Mouse (Mus musculus): Measurements from ENCODE around the gene Midn. TPM values are rescaled to one million over a fixed set of nuclear protein-coding genes. Genes with fewer than 3 reads are reported as not detected.

Midn gene
- total and polyA plus RNA-seq, 2 experiments = 6.9 to 38.8 TPM

DNA sequence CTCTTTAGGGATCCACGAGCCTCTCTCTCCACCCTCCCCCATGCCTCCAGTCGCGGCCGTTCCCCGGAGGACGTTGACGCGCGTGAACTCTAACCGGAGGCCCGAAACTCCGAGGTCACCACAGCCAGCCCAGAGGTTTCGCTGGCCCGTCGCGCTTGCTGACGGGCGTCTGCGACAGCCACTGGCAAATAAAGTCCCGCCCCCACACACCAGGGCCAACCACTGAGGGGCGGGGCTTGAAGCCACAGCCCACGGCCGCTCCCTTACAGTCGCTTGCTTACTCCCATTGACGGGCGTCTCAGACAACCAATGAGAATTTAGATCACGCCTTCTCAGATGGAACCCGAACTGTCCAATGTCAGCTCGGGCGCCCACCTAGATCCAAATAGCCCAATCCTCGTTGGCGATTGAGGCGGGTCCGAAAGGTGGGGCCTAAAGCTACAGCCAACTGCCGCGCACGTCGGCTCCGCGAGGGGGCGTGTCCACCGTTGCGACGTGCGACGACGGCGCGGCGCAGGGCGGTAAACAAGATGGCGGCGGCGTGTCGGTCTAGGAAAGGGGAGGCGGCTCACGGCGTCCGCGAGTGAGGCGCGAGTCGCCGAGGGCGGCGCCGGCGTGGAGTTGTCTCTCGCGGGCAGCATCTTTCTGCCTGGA is 32.7 kb upstream of the Midn start, which contains the start of gene Stk11:
TSS of gene Stk11 (plus strand) at position 514 of the 654 bp plus-strand sequence.
- TF ChIP-seq CTCF (IDR thresholded peaks at IDR 0.05; ENCODE audit: low read depth, low read length) = no peak
- peak; percentile 86 for TF ChIP-seq POLR2A (IDR thresholded peaks at IDR 0.05; ENCODE audit: extremely low read depth, insufficient read depth, low read length)
- WGBS = under 1% methylated on average over 69 of the region's 70 CpGs
- Histone ChIP-seq H3K79me2 (ENCODE audit: control insufficient read depth, insufficient read depth, low read length) (peaks cover 41% of the 10 kb centered on the region), H3K27ac (replicated peaks; ENCODE audit: insufficient read depth, low read depth, low read length) (peak within 1 kb of the TSS; percentile 93), H3K36me3 (ENCODE audit: control insufficient read depth, insufficient read depth, low read length) (no peaks in the 10 kb centered on the region), H3K4me1 (ENCODE audit: control insufficient read depth, insufficient read depth, low read length) (peaks cover 21% of the 10 kb centered on the region), H3K9ac (ENCODE audit: low read depth, low read length) (peak within 1 kb of the TSS; percentile 95), H3K27me3 (ENCODE audit: control insufficient read depth, insufficient read depth, low read length) (no peaks in the 10 kb centered on the region), H3K4me3 (ENCODE audit: insufficient read depth, low read depth, low read length) (peak within 1 kb of the TSS; percentile 73)
- DNase-seq (ENCODE audit: extremely low read depth, low read depth, low spot score) = peak; percentile 99

DNA sequence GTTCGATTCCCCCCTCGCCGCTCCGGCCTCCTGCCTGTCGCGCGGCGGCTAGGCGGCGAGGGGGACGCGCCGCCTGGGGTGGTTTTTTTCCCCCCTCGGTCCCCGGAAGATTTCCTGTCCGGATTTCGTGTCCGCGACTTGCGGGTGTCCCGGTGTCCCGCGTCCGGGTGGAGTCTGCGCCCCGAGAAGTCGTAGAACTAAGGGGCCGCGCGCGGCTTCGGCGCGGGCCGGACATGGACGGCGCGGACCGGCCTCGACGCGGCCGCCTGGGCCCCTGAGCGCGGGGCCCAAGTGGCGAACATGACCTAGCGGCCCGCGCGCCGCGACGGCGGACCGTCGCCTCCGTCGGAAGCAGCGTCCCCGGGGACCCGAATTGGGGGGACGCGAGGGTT is 32.1 kb upstream of the Midn start:
- no peak for TF ChIP-seq CTCF (IDR thresholded peaks at IDR 0.05; ENCODE audit: low read depth, low read length)
- no peak for TF ChIP-seq POLR2A (IDR thresholded peaks at IDR 0.05; ENCODE audit: extremely low read depth, insufficient read depth, low read length)
- H3K79me2 ChIP-seq (ENCODE audit: control insufficient read depth, insufficient read depth, low read length) = peaks cover 45% of the 10 kb centered on the region
- no peak for DNase-seq (ENCODE audit: extremely low read depth, low read depth, low spot score)
- peak overlapping the region; percentile 95 for H3K9ac ChIP-seq (ENCODE audit: low read depth, low read length)
- under 1% methylated on average over 63 of the region's 63 CpGs for WGBS
- H3K4me1 ChIP-seq (ENCODE audit: control insufficient read depth, insufficient read depth, low read length) = peaks cover 21% of the 10 kb centered on the region
- H3K27ac ChIP-seq (replicated peaks; ENCODE audit: insufficient read depth, low read depth, low read length) = peak overlapping the region; percentile 92
- H3K27me3 ChIP-seq (ENCODE audit: control insufficient read depth, insufficient read depth, low read length) = no peaks in the 10 kb centered on the region
- H3K36me3 ChIP-seq (ENCODE audit: control insufficient read depth, insufficient read depth, low read length) = no peaks in the 10 kb centered on the region
- H3K4me3 ChIP-seq (ENCODE audit: insufficient read depth, low read depth, low read length) = peak overlapping the region; percentile 73

DNA sequence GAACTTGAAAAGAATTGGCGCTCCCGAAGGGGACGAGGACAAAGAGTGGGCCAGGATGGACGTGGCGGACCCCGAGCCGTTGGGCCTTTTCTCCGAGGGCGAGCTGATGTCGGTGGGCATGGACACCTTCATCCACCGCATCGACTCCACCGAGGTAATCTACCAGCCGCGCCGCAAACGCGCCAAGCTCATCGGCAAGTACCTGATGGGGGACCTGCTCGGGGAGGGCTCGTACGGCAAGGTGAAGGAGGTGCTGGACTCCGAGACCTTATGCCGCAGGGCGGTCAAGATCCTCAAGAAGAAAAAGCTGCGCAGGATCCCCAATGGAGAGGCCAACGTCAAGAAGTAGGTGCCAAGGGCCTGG is 31.5 kb upstream of the Midn start:
- Histone ChIP-seq H3K9ac (ENCODE audit: low read depth, low read length) (peak overlapping the region; percentile 95), H3K36me3 (ENCODE audit: control insufficient read depth, insufficient read depth, low read length) (no peaks in the 10 kb centered on the region), H3K4me3 (ENCODE audit: insufficient read depth, low read depth, low read length) (peak overlapping the region; percentile 73), H3K27ac (replicated peaks; ENCODE audit: insufficient read depth, low read depth, low read length) (peak overlapping the region; percentile 92), H3K79me2 (ENCODE audit: control insufficient read depth, insufficient read depth, low read length) (peaks cover 47% of the 10 kb centered on the region), H3K27me3 (ENCODE audit: control insufficient read depth, insufficient read depth, low read length) (no peaks in the 10 kb centered on the region), H3K4me1 (ENCODE audit: control insufficient read depth, insufficient read depth, low read length) (peaks cover 21% of the 10 kb centered on the region)
- TF ChIP-seq CTCF (IDR thresholded peaks at IDR 0.05; ENCODE audit: low read depth, low read length) (no peak), POLR2A (IDR thresholded peaks at IDR 0.05; ENCODE audit: extremely low read depth, insufficient read depth, low read length) (no peak)
- DNase-seq (ENCODE audit: extremely low read depth, low read depth, low spot score) = no peak
- WGBS = 0% methylated on average over 27 of the region's 27 CpGs

DNA sequence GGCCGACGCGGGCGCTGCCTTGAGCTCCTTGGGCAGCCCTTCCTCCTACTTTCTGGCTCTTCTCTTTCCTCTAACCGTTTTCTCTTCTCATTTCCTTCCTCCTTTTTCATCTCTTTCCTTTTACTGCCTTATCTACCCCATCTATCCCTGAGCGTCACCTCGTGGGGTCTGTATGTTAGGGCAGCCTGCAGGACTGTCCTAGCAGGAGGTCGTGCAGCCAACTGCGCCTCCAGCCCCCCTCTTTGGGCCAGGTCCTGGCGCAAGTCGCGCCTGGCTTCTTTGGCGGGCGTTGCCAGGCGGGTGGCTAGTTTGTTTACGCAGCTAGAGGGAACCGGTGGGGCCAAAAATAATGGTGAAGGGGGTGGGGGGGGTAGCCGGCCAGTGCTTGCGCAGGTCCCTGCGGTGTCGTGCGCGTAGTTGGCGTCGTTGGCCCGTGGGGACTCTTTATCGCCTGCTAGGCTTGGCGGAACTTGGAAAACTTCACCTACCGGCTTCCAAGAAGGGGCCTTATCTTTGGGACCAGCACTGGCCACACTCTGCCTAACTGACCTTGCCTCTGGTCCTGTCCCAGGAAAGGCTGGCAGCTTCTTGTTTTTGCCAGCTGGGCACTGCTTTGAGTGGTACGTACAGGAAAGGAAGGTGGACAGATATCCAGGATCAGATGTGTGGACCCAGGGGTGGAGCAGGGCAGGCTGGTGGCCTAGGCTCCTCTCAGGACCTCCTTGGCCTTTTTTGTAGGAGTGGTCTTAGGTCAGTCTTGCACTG is 31.0 kb upstream of the Midn start:
- peak overlapping the region; percentile 95 for H3K9ac ChIP-seq (ENCODE audit: low read depth, low read length)
- H3K27ac ChIP-seq (replicated peaks; ENCODE audit: insufficient read depth, low read depth, low read length) = peak overlapping the region; percentile 92
- peak; percentile 71 for DNase-seq (ENCODE audit: extremely low read depth, low read depth, low spot score)
- no peaks in the 10 kb centered on the region for H3K27me3 ChIP-seq (ENCODE audit: control insufficient read depth, insufficient read depth, low read length)
- no peak for TF ChIP-seq CTCF (IDR thresholded peaks at IDR 0.05; ENCODE audit: low read depth, low read length)
- TF ChIP-seq POLR2A (IDR thresholded peaks at IDR 0.05; ENCODE audit: extremely low read depth, insufficient read depth, low read length) = 0 out of 2 replicates have a peak, but pooled peaks have one; percentile 11
- H3K79me2 ChIP-seq (ENCODE audit: control insufficient read depth, insufficient read depth, low read length) = peaks cover 52% of the 10 kb centered on the region
- WGBS = under 1% methylated on average over 30 of the region's 30 CpGs
- peak overlapping the region; percentile 73 for H3K4me3 ChIP-seq (ENCODE audit: insufficient read depth, low read depth, low read length)
- no peaks in the 10 kb centered on the region for H3K36me3 ChIP-seq (ENCODE audit: control insufficient read depth, insufficient read depth, low read length)
- peaks cover 21% of the 10 kb centered on the region for H3K4me1 ChIP-seq (ENCODE audit: control insufficient read depth, insufficient read depth, low read length)

DNA sequence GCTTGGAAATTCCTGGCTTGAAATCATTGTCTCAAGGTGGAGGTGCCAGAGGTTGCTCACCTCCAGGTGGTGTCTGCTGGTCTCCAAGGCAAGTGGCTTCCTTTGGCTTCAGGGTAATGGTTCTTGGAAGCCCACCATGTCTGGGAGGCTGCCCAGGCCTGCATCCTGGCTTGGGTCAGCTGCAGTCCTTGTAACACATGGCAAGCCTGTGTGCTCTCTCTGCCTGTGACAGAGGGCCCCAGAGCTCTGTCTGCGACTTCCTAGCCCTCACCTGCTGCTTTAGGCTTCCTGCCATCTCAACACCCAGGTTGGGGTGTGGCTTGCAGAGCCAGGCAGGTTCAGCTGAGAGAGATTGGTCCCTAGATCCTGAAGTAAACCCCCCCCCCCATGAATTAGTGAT is 30.3 kb upstream of the Midn start:
- Histone ChIP-seq H3K4me3 (ENCODE audit: insufficient read depth, low read depth, low read length) (peak overlapping the region; percentile 73; the same call in 1 of the 2 replicates), H3K4me1 (ENCODE audit: control insufficient read depth, insufficient read depth, low read length) (peaks cover 21% of the 10 kb centered on the region), H3K9ac (ENCODE audit: low read depth, low read length) (peak overlapping the region; percentile 95), H3K79me2 (ENCODE audit: control insufficient read depth, insufficient read depth, low read length) (peaks cover 53% of the 10 kb centered on the region), H3K27me3 (ENCODE audit: control insufficient read depth, insufficient read depth, low read length) (no peaks in the 10 kb centered on the region), H3K36me3 (ENCODE audit: control insufficient read depth, insufficient read depth, low read length) (no peaks in the 10 kb centered on the region), H3K27ac (replicated peaks; ENCODE audit: insufficient read depth, low read depth, low read length) (peak overlapping the region; percentile 92)
- no peak for DNase-seq (ENCODE audit: extremely low read depth, low read depth, low spot score)
- TF ChIP-seq CTCF (IDR thresholded peaks at IDR 0.05; ENCODE audit: low read depth, low read length) (no peak), POLR2A (IDR thresholded peaks at IDR 0.05; ENCODE audit: extremely low read depth, insufficient read depth, low read length) (no peak)
- WGBS = 0% methylated on average over 1 of the region's 1 CpGs

All from liver, adult 2 months (tissue).